Mouse (Mus musculus) testis, adult 2 months (tissue): ENCODE results near the gene Dock9. TPM values are rescaled to one million over a fixed set of nuclear protein-coding genes. Genes with fewer than 3 reads are reported as not detected.

Source experiments
- H3K27ac ChIP-seq: fragments of 200-500 bp; 2 replicates; pipeline ENCODE4 v1.5.1; 2012; ENCODE audit warnings: low read depth, low read length; ENCODE audit not compliant: control insufficient read depth, insufficient read depth
- H3K27me3 ChIP-seq: fragments of 200-500 bp; 2 replicates; pipeline ENCODE4 v1.6.1; 2012; ENCODE audit warnings: mild to moderate bottlenecking, low read length, moderate library complexity; ENCODE audit not compliant: control insufficient read depth, insufficient read depth
- H3K36me3 ChIP-seq: fragments of 200-500 bp; 2 replicates; pipeline ENCODE4 v1.6.1; 2012; ENCODE audit warnings: mild to moderate bottlenecking, low read length; ENCODE audit not compliant: control insufficient read depth, insufficient read depth
- H3K4me1 ChIP-seq: fragments of 200-500 bp; 2 replicates; pipeline ENCODE4 v1.6.1; 2012; ENCODE audit warnings: low read length; ENCODE audit not compliant: control insufficient read depth, insufficient read depth
- H3K4me3 ChIP-seq: fragments of 200-500 bp; 2 replicates; pipeline ENCODE4 v1.5.1; 2012; ENCODE audit warnings: low read depth, mild to moderate bottlenecking, low read length, moderate library complexity, mixed read lengths; ENCODE audit not compliant: control insufficient read depth
- CTCF ChIP-seq: fragments of 200-500 bp; IDR thresholded peaks from 2 replicates; pipeline ENCODE4 v1.5.1; 2012; ENCODE audit warnings: low read depth, mild to moderate bottlenecking, inconsistent platforms, low read length, moderate library complexity; ENCODE audit not compliant: control insufficient read depth, insufficient read depth, insufficient replicate concordance
- POLR2A ChIP-seq: fragments of 200-500 bp; IDR thresholded peaks from 2 replicates; pipeline ENCODE4 v1.6.1; 2012; ENCODE audit warnings: low read depth, mild to moderate bottlenecking, inconsistent platforms, low read length, moderate library complexity; ENCODE audit not compliant: control insufficient read depth
- polyA plus RNA-seq: library from polyadenylated mRNA; depleted of rRNA; stranded (reverse); fragments of >200 nt; gene quantifications from 2 replicates; pipeline ENCODE4 v1.2.3, GENCODE M21; 2012

Dock9 gene
- polyA plus RNA-seq, 1 experiment = 4.6 TPM

DNA sequence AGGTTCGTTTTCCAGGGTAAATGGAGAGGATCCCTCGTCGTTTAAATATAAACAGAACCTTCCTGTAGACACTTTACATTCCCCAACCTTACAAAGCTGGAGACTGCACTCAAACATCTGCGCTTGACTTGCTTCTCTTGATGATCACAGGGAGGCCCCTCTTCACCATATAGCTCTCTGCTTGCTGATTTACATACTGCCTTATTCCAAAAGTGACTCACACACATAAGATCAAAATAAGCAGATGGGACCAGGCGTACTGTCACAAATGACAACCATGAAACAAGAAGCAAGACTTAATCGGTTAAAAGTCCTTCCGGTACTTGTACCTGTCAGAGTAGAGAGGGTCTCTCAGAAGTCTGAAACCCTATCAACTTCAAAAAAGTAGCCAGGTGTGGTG is 63.4 kb downstream of the Dock9 start:
- no peaks in the 10 kb centered on the region for H3K36me3 ChIP-seq
- TF ChIP-seq POLR2A (no peak), CTCF (no peak)

DNA sequence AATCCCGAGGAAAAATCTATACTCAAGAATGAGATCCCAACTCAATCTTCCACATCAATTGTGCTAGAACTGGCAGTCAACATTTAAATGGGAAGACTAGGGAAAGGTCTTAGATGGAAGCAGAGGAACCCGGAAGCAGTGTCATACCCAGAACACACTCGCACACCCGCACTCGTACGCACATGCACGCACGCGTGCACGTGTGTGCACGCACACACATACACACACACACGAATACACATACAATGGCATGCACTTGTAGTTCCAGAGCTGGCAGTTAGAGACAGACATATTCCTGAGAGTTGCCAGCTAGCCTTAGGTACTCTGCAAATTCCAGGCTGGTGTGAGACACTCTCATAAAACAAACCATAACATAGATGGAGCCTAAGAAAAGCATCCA is 63.9 kb downstream of the Dock9 start:
- H3K36me3 ChIP-seq = no peaks in the 10 kb centered on the region
- TF ChIP-seq CTCF (no peak), POLR2A (no peak)
- H3K27me3 ChIP-seq = no peaks in the 10 kb centered on the region

More for the DNA sequence above, 63.4 kb downstream of the Dock9 start:
- Histone ChIP-seq H3K4me3 (no peak overlapping the region), H3K27ac (no peak overlapping the region), H3K27me3 (no peaks in the 10 kb centered on the region), H3K4me1 (no peaks in the 10 kb centered on the region; the same call in 1 of the 2 replicates)

GRCm38 (mm10) chr14:121732196-121732595 is 65.4 kb downstream of the Dock9 start:
- no peaks in the 10 kb centered on the region for H3K36me3 ChIP-seq
- H3K4me1 ChIP-seq = no peaks in the 10 kb centered on the region; the same call in 1 of the 2 replicates
- H3K27ac ChIP-seq = no peak overlapping the region
- TF ChIP-seq CTCF (no peak), POLR2A (no peak)
- no peak overlapping the region; the same call in 1 of the 2 replicates for H3K4me3 ChIP-seq
- no peaks in the 10 kb centered on the region for H3K27me3 ChIP-seq

More for the DNA sequence above, 63.9 kb downstream of the Dock9 start:
- no peak overlapping the region for H3K4me3 ChIP-seq
- H3K4me1 ChIP-seq = no peaks in the 10 kb centered on the region; the same call in 1 of the 2 replicates
- H3K27ac ChIP-seq = no peak overlapping the region

GRCm38 (mm10) chr14:121731688-121732168 is 65.9 kb downstream of the Dock9 start:
- no peaks in the 10 kb centered on the region for H3K36me3 ChIP-seq
- no peaks in the 10 kb centered on the region; the same call in 1 of the 2 replicates for H3K4me1 ChIP-seq
- H3K27me3 ChIP-seq = no peaks in the 10 kb centered on the region
- TF ChIP-seq POLR2A = no peak
- no peak for TF ChIP-seq CTCF
- no peak overlapping the region for H3K27ac ChIP-seq
- no peak overlapping the region; the same call in 1 of the 2 replicates for H3K4me3 ChIP-seq

DNA sequence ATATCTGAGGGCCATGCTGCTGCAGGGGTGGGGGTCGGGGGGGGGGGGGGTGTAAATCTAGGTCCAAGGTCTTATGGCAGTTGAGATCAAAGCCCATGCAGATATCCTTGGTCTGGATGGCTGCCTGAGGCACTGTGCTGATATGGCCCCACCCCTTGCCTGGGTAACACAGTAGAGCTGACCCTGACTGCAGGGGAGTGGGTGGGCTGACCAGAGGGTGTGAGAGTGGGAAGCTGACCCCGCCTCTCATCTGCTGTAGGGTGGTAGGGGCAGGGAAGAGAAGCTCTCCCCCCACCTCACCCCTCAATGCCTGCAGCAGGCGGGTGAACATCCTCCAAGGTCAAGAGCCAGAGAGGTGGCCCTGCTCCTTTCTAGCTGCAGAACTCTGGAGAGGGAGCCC is 66.7 kb downstream of the Dock9 start:
- H3K4me3 ChIP-seq = no peak overlapping the region
- H3K27me3 ChIP-seq = no peaks in the 10 kb centered on the region
- TF ChIP-seq POLR2A (no peak), CTCF (no peak)
- no peaks in the 10 kb centered on the region; the same call in 1 of the 2 replicates for H3K4me1 ChIP-seq
- no peaks in the 10 kb centered on the region for H3K36me3 ChIP-seq
- no peak overlapping the region for H3K27ac ChIP-seq

- Histone ChIP-seq H3K4me3 (no peak overlapping the region), H3K27me3 (no peaks in the 10 kb centered on the region), H3K36me3 (no peaks in the 10 kb centered on the region), H3K27ac (no peak overlapping the region), H3K4me1 (no peaks in the 10 kb centered on the region; the same call in 1 of the 2 replicates)
- TF ChIP-seq CTCF (no peak), POLR2A (no peak)
Observed at GRCm38 (mm10) chr14:121727996-121728395, 69.6 kb downstream of the Dock9 start.

GRCm38 (mm10) chr14:121724501-121724900 is 73.1 kb downstream of the Dock9 start:
- H3K4me1 ChIP-seq = no peaks in the 10 kb centered on the region
- H3K4me3 ChIP-seq = no peak overlapping the region
- H3K27ac ChIP-seq = no peak overlapping the region
- H3K27me3 ChIP-seq = no peaks in the 10 kb centered on the region
- H3K36me3 ChIP-seq = no peaks in the 10 kb centered on the region
- TF ChIP-seq CTCF (no peak), POLR2A (no peak)
